Mouse (Mus musculus) limb, embryonic 15.5 days (tissue): ENCODE measurements around the gene Gm38100. TPM values are rescaled to one million over a fixed set of nuclear protein-coding genes. Genes with fewer than 3 reads are reported as not detected.

Source experiments
- ATAC-seq: fragments of 200-750 bp; cut with Nextera tagmentation; 2 replicates; pipeline ENCODE4 v1.8.0; 2017; ENCODE audit warnings: low read depth, moderate TSS enrichment; ENCODE audit not compliant: insufficient number of reproducible peaks, low FRiP score, low TSS enrichment
- H3K27ac ChIP-seq: fragments of 300-500 bp; sonication (generic); 2 replicates; pipeline ENCODE4 v1.5.1; 2015; ENCODE audit warnings: moderate library complexity, mild to moderate bottlenecking, inconsistent platforms
- H3K27me3 ChIP-seq: fragments of 300-500 bp; sonication (generic); 2 replicates; pipeline ENCODE4 v1.6.1; 2015; ENCODE audit warnings: inconsistent platforms
- H3K36me3 ChIP-seq: fragments of 300-500 bp; sonication (generic); 2 replicates; pipeline ENCODE4 v1.6.1; 2015; ENCODE audit warnings: inconsistent platforms
- H3K4me1 ChIP-seq: fragments of 300-500 bp; sonication (generic); 2 replicates; pipeline ENCODE4 v1.6.1; 2015; ENCODE audit warnings: inconsistent platforms
- H3K4me2 ChIP-seq: fragments of 300-500 bp; sonication (generic); 2 replicates; pipeline ENCODE4 v1.6.1; 2015; ENCODE audit warnings: mild to moderate bottlenecking, inconsistent platforms
- H3K4me3 ChIP-seq: fragments of 300-500 bp; sonication (generic); 2 replicates; pipeline ENCODE4 v1.5.1; 2015; ENCODE audit warnings: mild to moderate bottlenecking, inconsistent platforms
- H3K9ac ChIP-seq: fragments of 300-500 bp; sonication (generic); 2 replicates; pipeline ENCODE4 v1.6.1; 2015; ENCODE audit warnings: inconsistent platforms
- H3K9me3 ChIP-seq: fragments of 300-500 bp; sonication (generic); 2 replicates; pipeline ENCODE4 v1.6.1; 2016; ENCODE audit warnings: inconsistent platforms
- WGBS: fragments of 180-500 bp; shearing (Covaris S2); methylation state at CpG from one replicate; pipeline ENCODE4 v1.1.7; 2015; 5-methylcytosine and 5-hydroxymethylcytosine counted together
- polyA plus RNA-seq: library from polyadenylated mRNA; unstranded; fragments of >200 nt; fragmentation: Nextera tagmentation; extraction: Ambion mirVana; gene quantifications from 2 replicates; pipeline ENCODE4 v1.2.1, GENCODE M21; 2015

The Gm38100 gene
- polyA plus RNA-seq, 1 experiment from 2014 or later, result not detected

- no peak overlapping the region for H3K4me3 ChIP-seq
- no peaks in the 10 kb centered on the region for H3K36me3 ChIP-seq
- H3K27ac ChIP-seq, result no peak overlapping the region
- no peak overlapping the region for H3K9ac ChIP-seq
- WGBS, result 47% methylated on average over 7 of the region's 7 CpGs
- ATAC-seq, result no peak
- H3K4me1 ChIP-seq, result no peaks in the 10 kb centered on the region
- H3K9me3 ChIP-seq, result no peaks in the 10 kb centered on the region
- H3K4me2 ChIP-seq, result no peak overlapping the region
- H3K27me3 ChIP-seq, result no peaks in the 10 kb centered on the region
These were observed 4.0 kb downstream of the Gm38100 start for GRCm38 (mm10) chr1:175923848-175924787.

DNA sequence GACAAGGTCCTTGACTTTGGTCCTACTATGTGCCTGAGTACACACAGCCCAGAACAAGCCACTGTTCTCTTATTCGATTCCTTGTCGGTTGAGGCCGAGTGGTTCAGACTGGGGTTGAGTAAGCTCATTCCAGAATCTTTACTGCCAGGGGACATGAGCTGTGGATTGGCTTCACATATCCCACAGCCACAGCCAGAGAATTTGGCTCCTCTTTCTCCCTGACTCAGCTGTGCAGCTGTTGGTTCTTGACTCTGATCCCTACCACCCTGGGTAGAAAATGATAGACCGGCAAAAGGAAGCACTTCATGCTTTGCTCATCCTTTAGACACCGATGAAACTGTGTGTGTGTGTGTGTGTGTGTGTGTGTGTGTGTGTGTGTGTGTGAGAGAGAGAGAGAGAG lies 11.3 kb downstream of the Gm38100 start:
- Histone ChIP-seq H3K27ac (no peak overlapping the region), H3K4me3 (no peak overlapping the region), H3K36me3 (no peaks in the 10 kb centered on the region), H3K9ac (no peak overlapping the region), H3K27me3 (no peaks in the 10 kb centered on the region), H3K4me1 (0 out of 2 replicates have a peak, but pooled peaks cover 3% of the 10 kb centered on the region), H3K4me2 (no peak overlapping the region), H3K9me3 (no peaks in the 10 kb centered on the region)
- 77% methylated on average over 5 of the region's 5 CpGs for WGBS
- ATAC-seq, result no peak

- H3K4me2 ChIP-seq, result peak overlapping the region; percentile 39; the same call in 1 of the 2 replicates
- H3K27me3 ChIP-seq, result no peaks in the 10 kb centered on the region
- H3K27ac ChIP-seq, result no peak overlapping the region
- no peaks in the 10 kb centered on the region for H3K9me3 ChIP-seq
- ATAC-seq, result peak; percentile 61; the same call in 1 of the 2 replicates
- H3K4me3 ChIP-seq, result no peak overlapping the region
- no peaks in the 10 kb centered on the region for H3K36me3 ChIP-seq
- 0 out of 2 replicates have a peak, but pooled peaks cover 3% of the 10 kb centered on the region for H3K4me1 ChIP-seq
- WGBS, result 9% methylated on average over 11 of the region's 11 CpGs
- H3K9ac ChIP-seq, result no peak overlapping the region
These were observed 16.2 kb downstream of the Gm38100 start for GRCm38 (mm10) chr1:175936282-175936737.

GRCm38 (mm10) chr1:175938731-175939130 lies 18.6 kb downstream of the Gm38100 start:
- 0 out of 2 replicates have a peak, but pooled peaks cover 3% of the 10 kb centered on the region for H3K4me1 ChIP-seq
- H3K27ac ChIP-seq, result no peak overlapping the region
- whole genome bisulfite sequencing, result 78% methylated on average over 3 of the region's 3 CpGs
- H3K36me3 ChIP-seq, result no peaks in the 10 kb centered on the region
- ATAC-seq, result no peak
- H3K9ac ChIP-seq, result no peak overlapping the region
- no peaks in the 10 kb centered on the region for H3K9me3 ChIP-seq
- no peak overlapping the region for H3K4me3 ChIP-seq
- H3K4me2 ChIP-seq, result no peak overlapping the region
- no peaks in the 10 kb centered on the region for H3K27me3 ChIP-seq

DNA sequence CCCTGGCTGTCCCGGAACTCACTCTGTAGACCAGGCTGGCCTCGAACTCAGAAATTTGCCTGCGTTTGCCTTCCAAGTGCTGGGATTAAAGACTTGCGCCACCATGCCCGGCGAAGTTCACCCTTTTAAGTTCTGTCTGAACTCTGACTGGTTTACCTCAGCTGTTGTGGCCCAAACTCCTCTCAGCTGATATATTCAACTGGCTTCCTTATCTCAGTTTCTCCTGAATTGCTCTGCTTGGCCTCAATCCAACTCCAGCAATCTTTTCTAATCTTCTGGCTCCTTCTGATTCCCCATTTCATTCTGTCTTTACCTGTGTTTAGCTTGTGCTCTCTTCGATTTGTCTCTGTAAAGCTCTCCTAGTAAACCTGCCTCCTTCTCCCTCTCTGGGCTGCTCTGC lies 23.0 kb downstream of the Gm38100 start:
- Histone ChIP-seq H3K4me1 (no peaks in the 10 kb centered on the region), H3K4me2 (no peak overlapping the region), H3K4me3 (no peak overlapping the region), H3K9me3 (no peaks in the 10 kb centered on the region), H3K36me3 (no peaks in the 10 kb centered on the region), H3K27me3 (no peaks in the 10 kb centered on the region), H3K9ac (no peak overlapping the region), H3K27ac (no peak overlapping the region)
- 85% methylated on average over 7 of the region's 7 CpGs for WGBS
- ATAC-seq, result no peak

- no peaks in the 10 kb centered on the region for H3K27me3 ChIP-seq
- H3K36me3 ChIP-seq, result no peaks in the 10 kb centered on the region
- 64% methylated on average over 4 of the region's 4 CpGs for WGBS
- no peak overlapping the region for H3K27ac ChIP-seq
- H3K9ac ChIP-seq, result no peak overlapping the region
- H3K4me3 ChIP-seq, result no peak overlapping the region
- no peak overlapping the region for H3K4me2 ChIP-seq
- no peaks in the 10 kb centered on the region for H3K4me1 ChIP-seq
- H3K9me3 ChIP-seq, result no peaks in the 10 kb centered on the region
- no peak for ATAC-seq
These were observed 26.7 kb downstream of the Gm38100 start for GRCm38 (mm10) chr1:175946718-175947315.

DNA sequence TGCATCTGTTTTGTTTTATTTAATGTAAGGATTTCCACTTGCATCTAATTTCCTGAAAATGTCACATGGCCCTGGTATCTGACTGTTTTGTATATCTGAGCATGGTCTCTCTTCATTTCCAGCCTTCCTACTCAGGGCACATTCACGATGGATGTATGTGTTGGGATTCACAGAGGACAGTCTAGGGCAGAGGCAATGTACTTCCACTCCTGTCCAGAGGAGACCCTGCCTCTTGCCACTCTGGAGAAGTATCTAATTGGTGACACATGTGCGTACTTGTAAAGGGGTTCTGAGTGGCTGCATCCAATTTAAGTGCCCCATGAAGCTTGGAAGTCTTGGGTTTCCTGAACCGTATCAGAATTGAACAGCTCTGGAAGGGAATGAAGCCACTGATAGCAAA lies 30.3 kb downstream of the Gm38100 start:
- no peaks in the 10 kb centered on the region for H3K4me1 ChIP-seq
- H3K4me2 ChIP-seq, result no peak overlapping the region
- no peak overlapping the region for H3K27ac ChIP-seq
- ATAC-seq, result no peak
- WGBS, result 37% methylated on average over 3 of the region's 3 CpGs
- H3K9me3 ChIP-seq, result no peaks in the 10 kb centered on the region
- H3K27me3 ChIP-seq, result no peaks in the 10 kb centered on the region
- no peaks in the 10 kb centered on the region for H3K36me3 ChIP-seq
- no peak overlapping the region for H3K9ac ChIP-seq
- no peak overlapping the region for H3K4me3 ChIP-seq

DNA sequence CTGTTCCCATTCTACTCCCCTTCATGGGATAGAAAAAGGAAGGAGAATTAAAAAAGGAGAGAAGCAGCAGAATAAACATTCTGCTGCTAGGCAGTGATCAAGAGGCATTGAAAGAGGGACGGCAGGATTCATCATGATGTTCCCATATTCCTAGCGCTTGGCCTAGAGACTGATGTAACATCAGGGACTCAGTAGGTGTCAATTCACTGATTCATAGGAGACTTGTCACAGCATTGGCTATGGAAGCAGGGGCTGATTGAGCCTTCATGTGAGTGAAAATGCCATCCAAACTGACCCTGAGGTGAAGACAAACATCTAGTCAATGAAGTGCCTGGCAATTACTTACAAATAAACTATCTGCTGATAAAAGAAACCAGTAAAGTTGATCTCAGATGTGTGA lies 30.7 kb downstream of the Gm38100 start:
- no peaks in the 10 kb centered on the region for H3K9me3 ChIP-seq
- ATAC-seq, result no peak
- WGBS, result 80% methylated on average over 2 of the region's 2 CpGs
- H3K36me3 ChIP-seq, result no peaks in the 10 kb centered on the region
- H3K4me3 ChIP-seq, result no peak overlapping the region
- H3K9ac ChIP-seq, result no peak overlapping the region
- no peaks in the 10 kb centered on the region for H3K27me3 ChIP-seq
- no peaks in the 10 kb centered on the region for H3K4me1 ChIP-seq
- no peak overlapping the region for H3K27ac ChIP-seq
- H3K4me2 ChIP-seq, result no peak overlapping the region

GRCm38 (mm10) chr1:175961786-175962185 lies 41.7 kb downstream of the Gm38100 start:
- Histone ChIP-seq H3K36me3 (no peaks in the 10 kb centered on the region), H3K4me2 (no peak overlapping the region), H3K9ac (no peak overlapping the region), H3K27ac (no peak overlapping the region), H3K4me3 (no peak overlapping the region), H3K27me3 (no peaks in the 10 kb centered on the region), H3K9me3 (no peaks in the 10 kb centered on the region), H3K4me1 (no peaks in the 10 kb centered on the region)
- no peak for ATAC-seq
- WGBS, result 82% methylated on average over 2 of the region's 2 CpGs

GRCm38 (mm10) chr1:175967004-175967745 lies 47.0 kb downstream of the Gm38100 start:
- no peak for ATAC-seq
- Histone ChIP-seq H3K36me3 (no peaks in the 10 kb centered on the region), H3K27me3 (no peaks in the 10 kb centered on the region), H3K4me2 (no peak overlapping the region), H3K4me3 (no peak overlapping the region), H3K27ac (no peak overlapping the region), H3K9me3 (no peaks in the 10 kb centered on the region), H3K4me1 (no peaks in the 10 kb centered on the region), H3K9ac (no peak overlapping the region)
- 91% methylated on average over 4 of the region's 5 CpGs for WGBS

DNA sequence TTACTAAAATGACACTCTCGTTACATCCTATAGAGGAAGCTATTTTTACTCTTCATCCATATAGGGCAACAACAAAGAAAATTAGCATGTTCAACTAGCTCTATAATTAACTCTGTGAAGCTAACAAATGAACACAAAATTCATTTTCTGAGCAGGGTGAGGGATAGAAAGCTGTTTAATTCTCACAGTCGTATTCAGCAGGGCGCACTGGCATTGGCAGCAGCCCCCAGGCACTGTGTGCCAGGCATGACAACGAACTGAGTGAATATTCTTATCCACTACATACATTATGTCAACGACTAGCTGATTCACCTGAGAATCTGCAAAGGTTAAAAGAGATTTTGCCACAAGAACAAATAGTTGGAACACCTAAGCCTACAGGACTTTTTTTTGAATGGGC lies 50.6 kb downstream of the Gm38100 start:
- no peaks in the 10 kb centered on the region for H3K9me3 ChIP-seq
- H3K4me2 ChIP-seq, result no peak overlapping the region
- H3K4me1 ChIP-seq, result no peaks in the 10 kb centered on the region
- H3K36me3 ChIP-seq, result no peaks in the 10 kb centered on the region
- WGBS, result 77% methylated on average over 5 of the region's 5 CpGs
- no peak overlapping the region for H3K4me3 ChIP-seq
- no peak overlapping the region for H3K9ac ChIP-seq
- H3K27me3 ChIP-seq, result no peaks in the 10 kb centered on the region
- H3K27ac ChIP-seq, result no peak overlapping the region
- ATAC-seq, result no peak
